Mouse (Mus musculus) lung, adult 10 weeks (tissue): ENCODE results near the gene Rnf213. TPM values are rescaled to one million over a fixed set of nuclear protein-coding genes. Genes with fewer than 3 reads are reported as not detected.

Experiments used
- polyA plus RNA-seq: library from polyadenylated mRNA; stranded (reverse); fragments of 350-450 nt; fragmentation: Illumina TruSeq; extraction: RNeasy Lipid Tissue Mini Kit (QIAGEN cat#74804); gene quantifications from one replicate; pipeline ENCODE4 v1.2.3, GENCODE M21; 2014; ENCODE audit warnings: low read depth, low replicate concordance; ENCODE audit not compliant: insufficient read depth

The Rnf213 gene
- 24.6 TPM for polyA plus RNA-seq

DNA sequence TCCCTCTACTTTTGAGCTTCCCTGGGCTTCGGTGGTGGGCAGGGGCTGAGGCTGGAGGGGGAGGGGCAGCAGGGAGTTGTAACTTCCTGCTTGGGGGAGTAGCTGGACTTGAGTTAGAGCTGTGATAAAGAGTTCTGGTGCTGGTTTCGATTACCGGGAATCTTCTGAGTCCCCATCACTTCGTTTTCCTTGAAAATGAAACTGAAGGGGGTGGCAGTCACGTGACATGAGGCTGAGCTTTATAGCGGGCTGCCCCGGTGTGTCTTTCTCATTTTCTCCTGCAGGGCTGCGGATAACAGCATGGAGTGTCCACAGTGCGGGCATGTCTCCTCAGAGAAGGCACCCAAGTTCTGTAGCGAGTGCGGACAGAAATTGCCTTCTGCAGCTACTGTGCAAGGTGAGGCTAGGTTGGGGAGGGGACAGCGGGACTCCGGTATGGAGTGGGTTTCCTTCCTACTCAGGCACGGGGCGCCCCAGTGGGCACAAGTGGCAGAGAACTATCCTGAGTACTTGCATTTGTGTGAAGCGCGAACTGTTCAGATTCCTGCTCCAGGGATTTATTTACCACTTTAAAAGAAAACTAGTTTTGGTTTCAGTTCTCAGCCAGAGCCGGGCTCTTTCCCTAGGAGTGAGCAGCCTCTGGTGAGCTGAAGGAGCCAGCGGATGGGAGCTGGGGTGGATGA, at the start of gene Rnf213:
Gene Rnf213, plus strand, starts transcription at position 301 of the 683 bp plus-strand sequence.

GRCm38 (mm10) chr11:119355443-119356385, 37.2 kb upstream of the Rnf213 start, which contains the start of the genes Sgsh and Slc26a11:
Gene Sgsh (minus strand): TSS chr11:119355536.
Gene Slc26a11 (plus strand): TSS chr11:119355557.

DNA sequence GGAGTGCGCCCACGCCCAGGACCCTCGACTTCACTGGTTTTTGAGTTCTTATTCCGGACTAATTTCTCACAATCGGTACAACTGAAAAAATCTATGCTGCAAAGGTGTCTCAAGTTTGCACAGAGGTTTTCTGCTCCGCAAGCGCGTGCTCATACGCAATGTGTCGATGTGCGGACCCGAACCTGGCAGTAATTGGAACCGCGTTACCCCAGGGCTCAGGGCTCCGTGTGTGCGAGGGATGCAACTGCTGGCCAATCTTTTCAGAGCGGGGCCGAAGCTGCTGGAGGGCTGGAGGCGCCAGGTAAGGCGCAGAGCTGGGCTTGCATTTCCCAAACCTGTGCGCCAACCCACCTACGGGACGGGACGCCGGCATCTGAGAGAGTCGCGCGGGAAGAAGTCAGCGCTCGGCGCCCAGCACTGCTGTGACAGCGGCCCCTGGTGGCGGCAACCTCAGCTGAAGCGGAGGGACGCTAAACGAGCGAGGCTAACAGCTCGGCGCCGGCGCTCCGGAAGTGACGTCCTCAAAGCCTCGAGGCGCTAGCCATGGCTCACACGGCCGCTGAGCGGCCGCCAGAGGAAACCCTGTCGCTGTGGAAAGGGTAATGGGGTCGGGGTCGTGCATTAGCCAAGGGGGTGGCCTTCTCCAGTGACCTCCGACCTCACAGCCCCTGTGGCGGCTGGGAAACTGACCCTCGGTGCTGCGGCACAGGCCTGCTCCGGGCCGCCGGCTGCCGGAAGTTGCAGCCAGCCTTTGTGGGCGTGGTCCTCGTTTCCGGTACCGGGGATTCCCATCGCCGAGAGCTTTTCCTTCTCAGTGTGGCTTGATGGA, 98.2 kb downstream of the Rnf213 start, which contains the start of gene Endov:
Gene Endov, plus strand, starts transcription at position 487 of the 829 bp plus-strand sequence.

Other genes starting within 250 kb of the Rnf213 start
- gene Tbc1d16, start 164.6 kb upstream of the Rnf213 start, polyA plus RNA-seq = 6.4 TPM
- gene Ccdc40, start 164.5 kb upstream of the Rnf213 start, polyA plus RNA-seq = 8.7 TPM
- 39.3 TPM for gene Gaa, start 125.2 kb upstream of the Rnf213 start, polyA plus RNA-seq
- 92.2 TPM for gene Eif4a3, start 93.0 kb upstream of the Rnf213 start, polyA plus RNA-seq
- not detected for gene Card14, start 85.3 kb upstream of the Rnf213 start, polyA plus RNA-seq
- gene Sgsh, start 37.6 kb upstream of the Rnf213 start, polyA plus RNA-seq = 7.4 TPM
- gene Slc26a11, start 37.5 kb upstream of the Rnf213 start, polyA plus RNA-seq = 3.5 TPM
- gene Endov, start 98.2 kb downstream of the Rnf213 start, polyA plus RNA-seq = 6.7 TPM
- 3.2 TPM for gene Nptx1, start 154.7 kb downstream of the Rnf213 start, polyA plus RNA-seq
- 5.8 TPM for gene Rptor, start 209.8 kb downstream of the Rnf213 start, polyA plus RNA-seq